Mouse (Mus musculus): ENCODE results near the gene Rgs6.

- TF ChIP-seq POLR2A (IDR thresholded peaks at IDR 0.05; ENCODE audit: borderline replicate concordance, low read depth, low read length): no peak
- TF ChIP-seq CTCF (IDR thresholded peaks at IDR 0.05; ENCODE audit: low read depth, low read length): no peak
Measured at GRCm38 (mm10) chr12:83150030-83150429, 561.9 kb downstream of the Rgs6 start.

Measured in bone marrow macrophage, adult 2 months (primary cell).